Mouse (Mus musculus): ENCODE data around the gene Rpl7a. TPM values are rescaled to one million over a fixed set of nuclear protein-coding genes. Genes with fewer than 3 reads are reported as not detected.

Rpl7a gene
- total RNA-seq, 2 experiments from 2014 or later, result 245 to 261 TPM

- DNase-seq (ENCODE audit: low spot score in 2 of 2), result no peak
- no peak for TF ChIP-seq CTCF (conservative IDR thresholded peaks at IDR 0.05)
- Histone ChIP-seq H3K27ac (no peak overlapping the region), H3K4me3 (no peak overlapping the region)
Measured at GRCm38 (mm10) chr2:26905936-26906335, 4.6 kb upstream of the Rpl7a start.

GRCm38 (mm10) chr2:26906431-26906830 lies 4.1 kb upstream of the Rpl7a start:
- Histone ChIP-seq H3K4me3 (no peak overlapping the region), H3K27ac (no peak overlapping the region)
- no peak for TF ChIP-seq CTCF (conservative IDR thresholded peaks at IDR 0.05)
- DNase-seq (ENCODE audit: low spot score in 2 of 2), result no peak

GRCm38 (mm10) chr2:26907109-26907508 lies 3.5 kb upstream of the Rpl7a start:
- Histone ChIP-seq H3K27ac (no peak overlapping the region), H3K4me3 (no peak overlapping the region)
- DNase-seq (ENCODE audit: low spot score in 2 of 2), result no peak
- TF ChIP-seq CTCF (conservative IDR thresholded peaks at IDR 0.05), result peak; percentile 82

GRCm38 (mm10) chr2:26908710-26909386 lies 1.7 kb upstream of the Rpl7a start:
- no peak for DNase-seq (ENCODE audit: low spot score in 2 of 2)
- H3K27ac ChIP-seq, result peak overlapping the region; percentile 11; the same call in 1 of the 2 replicates
- H3K4me3 ChIP-seq, result peak overlapping the region; percentile 91
- no peak for TF ChIP-seq CTCF (conservative IDR thresholded peaks at IDR 0.05)

GRCm38 (mm10) chr2:26909387-26909784 lies 1.2 kb upstream of the Rpl7a start:
- H3K27ac ChIP-seq, result peak overlapping the region; percentile 95; the same call in 1 of the 2 replicates

GRCm38 (mm10) chr2:26910994-26911765 lies 616 bp downstream of the Rpl7a start:
- peak overlapping the region; percentile 95 for H3K27ac ChIP-seq

More at GRCm38 (mm10) chr2:26909387-26909784, 1.2 kb upstream of the Rpl7a start:
- peak overlapping the region; percentile 91 for H3K4me3 ChIP-seq
- TF ChIP-seq CTCF (conservative IDR thresholded peaks at IDR 0.05), result peak; percentile 63
- DNase-seq (ENCODE audit: low spot score in 2 of 2), result no peak

GRCm38 (mm10) chr2:26912253-26912770 lies 1.7 kb downstream of the Rpl7a start:
- Histone ChIP-seq H3K4me3 (peak overlapping the region; percentile 91), H3K27ac (0 out of 2 replicates have a peak overlapping the region, but pooled peaks have one; percentile 14)
- no peak for DNase-seq (ENCODE audit: low spot score in 2 of 2)
- no peak for TF ChIP-seq CTCF (conservative IDR thresholded peaks at IDR 0.05)

More at GRCm38 (mm10) chr2:26910994-26911765, 616 bp downstream of the Rpl7a start:
- H3K4me3 ChIP-seq, result peak overlapping the region; percentile 91
- DNase-seq (ENCODE audit: low spot score in 2 of 2), result peak; percentile 48 to 55
- no peak for TF ChIP-seq CTCF (conservative IDR thresholded peaks at IDR 0.05)

- TF ChIP-seq CTCF (conservative IDR thresholded peaks at IDR 0.05), result no peak
- no peak for DNase-seq (ENCODE audit: low spot score in 2 of 2)
- Histone ChIP-seq H3K4me3 (no peak overlapping the region), H3K27ac (no peak overlapping the region)
Measured at GRCm38 (mm10) chr2:26913416-26914147, 3.0 kb downstream of the Rpl7a start.

GRCm38 (mm10) chr2:26914148-26914941 lies 3.8 kb downstream of the Rpl7a start:
- no peak overlapping the region for H3K27ac ChIP-seq
- peak; percentile 34 for TF ChIP-seq CTCF (conservative IDR thresholded peaks at IDR 0.05)
- DNase-seq (ENCODE audit: low spot score in 2 of 2), result no peak
- no peak overlapping the region for H3K4me3 ChIP-seq

GRCm38 (mm10) chr2:26915927-26916728 lies 5.6 kb downstream of the Rpl7a start, which contains the start of the genes Surf2 and Surf1:
Gene Surf2, plus strand, starts transcription at chr2:26916367.
Gene Surf1, minus strand, starts transcription at chr2:26916530.
- DNase-seq (ENCODE audit: low spot score in 2 of 2), result peak; percentile 85 to 86
- peak within 1 kb of the TSS; percentile 95 for H3K4me3 ChIP-seq
- H3K27ac ChIP-seq, result peak within 1 kb of the TSS; percentile 94
- TF ChIP-seq CTCF (conservative IDR thresholded peaks at IDR 0.05), result no peak

GRCm38 (mm10) chr2:26916738-26917137 lies 6.2 kb downstream of the Rpl7a start:
- DNase-seq (ENCODE audit: low spot score in 2 of 2), result no peak

More at GRCm38 (mm10) chr2:26916738-26917137, 6.2 kb downstream of the Rpl7a start:
- no peak for TF ChIP-seq CTCF (conservative IDR thresholded peaks at IDR 0.05)
- H3K27ac ChIP-seq, result peak overlapping the region; percentile 94
- H3K4me3 ChIP-seq, result peak overlapping the region; percentile 95
